Mouse (Mus musculus) lung, postnatal 0 days (tissue): Measurements from ENCODE around the gene Cdc42ep4.

Experiments used
- CTCF ChIP-seq: IDR thresholded peaks from 2 replicates; pipeline ENCODE4 v1.5.1; 2016; ENCODE audit warnings: antibody characterized with exemption, mild to moderate bottlenecking
- EP300 ChIP-seq: IDR thresholded peaks from 2 replicates; pipeline ENCODE4 v1.6.1; 2016; ENCODE audit warnings: antibody characterized with exemption, mild to moderate bottlenecking, control low read depth

GRCm38 (mm10) chr11:113782496-113782895, 30.8 kb upstream of the Cdc42ep4 start:
- TF ChIP-seq CTCF (no peak), EP300 (no peak)
